Mouse (Mus musculus) G1E (cell line): ENCODE results near the gene Kcng4.

Experiments
- CTCF ChIP-seq: IDR thresholded peaks from 2 replicates; pipeline ENCODE4 v1.5.1; 2012; ENCODE audit warnings: low read depth, low read length, inconsistent platforms, mixed read lengths
- GATA1 ChIP-seq: IDR thresholded peaks from 2 replicates; pipeline ENCODE4 v1.6.1; 2012; ENCODE audit warnings: borderline replicate concordance, low read length, inconsistent platforms, mixed read lengths
- GATA2 ChIP-seq: IDR thresholded peaks from 2 replicates; pipeline ENCODE4 v1.6.1; 2012; ENCODE audit warnings: low read depth, low read length, inconsistent platforms, borderline replicate concordance
- POLR2AphosphoS5 ChIP-seq: IDR thresholded peaks from 2 replicates; pipeline ENCODE4 v1.6.1; 2012; ENCODE audit warnings: low read depth, low read length, inconsistent platforms; ENCODE audit not compliant: insufficient replicate concordance
- TAL1 ChIP-seq: conservative IDR thresholded peaks from 2 replicates; pipeline ENCODE4 v1.6.1; 2012; ENCODE audit warnings: low read depth, low read length, inconsistent platforms, mixed read lengths

GRCm38 (mm10) chr8:119618887-119619286 lies 16.6 kb downstream of the Kcng4 start:
- TF ChIP-seq CTCF: no peak
- TF ChIP-seq TAL1: no peak
- no peak for TF ChIP-seq GATA1
- TF ChIP-seq GATA2: no peak
- TF ChIP-seq POLR2AphosphoS5: no peak
